Mouse (Mus musculus) spleen, postnatal 4 days (tissue): ENCODE data around the gene Cer1.

Experiments
- DNase-seq, 2 experiments: peaks; one replicate each; pipeline ENCODE4 v3.0.0; 2022; ENCODE audit warnings: low spot score in 2 of 2

Gene Cer1

DNA sequence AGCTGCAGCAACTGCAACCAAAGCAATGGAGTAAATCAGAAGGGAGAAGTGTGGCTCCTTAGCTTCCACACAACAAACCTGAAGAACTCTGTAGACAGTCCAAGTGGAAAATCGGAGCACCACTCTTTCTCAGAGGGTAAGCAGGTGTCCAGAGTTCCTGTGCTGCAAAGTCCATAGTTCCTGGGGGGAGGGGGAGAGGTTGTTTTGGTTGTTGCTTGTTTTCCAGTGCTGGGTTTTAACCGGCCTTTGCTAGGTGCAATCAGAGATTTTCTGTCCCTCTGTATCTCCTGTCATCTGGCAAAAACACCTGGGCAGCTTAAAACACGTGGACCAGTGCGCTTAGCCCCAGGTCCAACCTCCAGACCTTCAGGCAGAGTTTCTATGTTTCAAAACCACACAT, 10.2 kb downstream of the Cer1 start:
- DNase-seq = no peak

GRCm38 (mm10) chr4:82872548-82872947, 12.4 kb downstream of the Cer1 start:
- no peak for DNase-seq

DNA sequence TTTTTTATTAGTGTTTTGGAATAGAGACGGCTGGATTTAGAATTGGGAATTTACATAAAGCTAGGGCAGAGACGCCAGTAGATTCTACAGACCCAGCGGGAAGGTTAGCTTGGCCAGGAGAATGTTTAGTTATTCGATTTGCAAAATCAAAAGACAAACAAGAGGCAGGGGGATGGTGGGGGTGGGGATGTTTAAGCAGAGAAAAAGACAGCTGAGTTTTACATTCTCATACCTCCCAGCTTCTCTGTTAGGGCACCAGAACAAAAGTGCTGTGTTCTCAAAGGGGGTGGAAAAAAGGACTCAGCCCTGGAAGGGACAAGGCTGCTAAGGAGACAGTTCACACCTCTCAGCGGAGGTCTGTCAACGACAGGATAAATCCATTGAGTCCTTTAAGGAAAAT, 12.8 kb downstream of the Cer1 start:
- no peak for DNase-seq

DNA sequence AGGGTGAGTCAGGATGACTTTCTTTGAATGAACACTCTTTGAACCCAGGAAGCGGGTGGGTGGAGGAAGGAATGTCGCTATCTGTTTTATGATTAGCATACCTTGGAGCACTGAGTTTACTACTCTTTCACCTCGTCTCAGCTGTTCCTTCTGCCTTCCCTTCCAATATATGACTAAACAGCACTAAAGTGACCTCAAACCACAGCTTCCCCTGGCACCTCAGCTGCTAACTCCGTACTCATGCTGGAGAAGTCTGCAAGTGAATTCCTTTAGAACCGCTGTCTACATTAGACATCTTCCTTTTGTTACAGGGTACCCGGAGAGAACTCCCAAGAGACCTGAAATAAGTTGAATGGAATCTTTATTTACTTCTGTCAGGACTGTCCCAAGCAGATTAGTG, 14.0 kb downstream of the Cer1 start:
- DNase-seq = no peak

GRCm38 (mm10) chr4:82867731-82868445, 17.1 kb downstream of the Cer1 start:
- no peak for DNase-seq

DNA sequence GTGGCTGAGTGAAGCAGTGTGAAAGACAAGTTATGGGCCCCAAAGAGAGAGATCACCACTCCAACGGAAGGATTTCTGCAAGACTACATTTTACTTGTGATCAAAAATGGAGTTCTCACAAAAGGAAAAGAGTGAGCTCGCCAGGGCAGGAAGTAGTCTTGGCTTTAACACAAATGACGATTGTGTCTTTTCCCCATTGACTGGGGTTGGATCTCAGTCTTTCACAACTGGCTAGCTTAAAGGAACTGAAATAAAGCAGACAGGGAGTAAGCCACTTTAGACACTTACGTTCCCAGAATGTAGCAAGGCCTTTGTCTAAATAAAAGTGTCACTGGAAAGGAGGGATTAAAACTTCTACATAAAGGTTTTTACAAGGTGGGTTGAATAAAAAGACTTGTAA, 17.8 kb downstream of the Cer1 start:
- no peak for DNase-seq

DNA sequence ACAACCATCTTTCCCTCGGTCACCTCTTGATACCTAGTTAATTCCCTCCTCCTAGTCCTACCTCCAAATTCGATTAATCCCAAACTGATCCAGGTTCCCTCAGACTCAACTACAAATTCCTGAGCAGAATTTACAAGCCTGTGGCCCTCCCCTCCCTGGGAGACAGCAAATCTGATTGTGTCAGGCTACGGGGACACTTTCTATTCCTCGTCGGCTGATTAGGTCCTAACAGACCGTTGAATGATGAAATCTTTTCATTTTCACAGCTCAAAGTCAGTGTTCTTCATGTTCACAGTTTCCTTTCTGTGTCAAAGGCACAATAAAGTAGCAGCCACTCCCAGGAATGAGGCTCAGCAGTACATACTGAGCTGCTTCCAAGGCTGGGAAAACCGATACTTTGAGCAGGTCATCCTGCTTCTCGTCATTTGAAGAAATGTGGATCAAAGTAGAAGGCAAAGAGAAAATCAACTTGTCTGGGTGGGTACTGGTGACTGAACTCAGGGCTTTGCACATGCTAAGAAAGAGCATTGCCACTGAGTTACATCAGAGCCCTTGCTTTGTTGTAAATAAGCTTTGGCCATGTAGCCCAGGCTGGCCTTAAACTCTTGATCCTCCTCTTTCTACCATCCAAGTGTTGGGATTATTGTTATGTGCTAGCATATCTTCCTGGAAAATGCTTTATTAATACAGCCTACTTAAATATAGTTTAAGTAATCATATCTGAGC, 19.8 kb downstream of the Cer1 start:
- DNase-seq = no peak

- no peak for DNase-seq
These were observed 21.6 kb downstream of the Cer1 start for GRCm38 (mm10) chr4:82863316-82863715.

DNA sequence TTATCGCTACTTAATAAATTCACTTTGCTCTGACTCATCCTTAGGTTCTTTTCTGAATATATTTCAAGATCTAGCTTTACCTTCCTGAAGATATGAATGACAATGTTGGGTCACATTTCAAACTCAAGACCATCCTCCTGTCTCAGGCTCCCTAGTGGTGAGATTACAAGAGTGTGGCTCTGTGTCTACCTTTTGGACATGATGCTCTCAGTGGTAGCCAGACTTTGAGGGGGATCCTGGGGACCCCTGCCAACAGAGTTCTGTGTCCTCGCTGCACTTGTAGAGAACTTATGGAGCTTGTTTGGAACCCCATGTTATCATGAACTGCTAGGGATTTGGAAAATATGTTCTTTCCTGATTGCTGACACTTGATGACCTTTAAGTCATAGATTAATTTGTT, 23.5 kb downstream of the Cer1 start:
- no peak for DNase-seq

DNA sequence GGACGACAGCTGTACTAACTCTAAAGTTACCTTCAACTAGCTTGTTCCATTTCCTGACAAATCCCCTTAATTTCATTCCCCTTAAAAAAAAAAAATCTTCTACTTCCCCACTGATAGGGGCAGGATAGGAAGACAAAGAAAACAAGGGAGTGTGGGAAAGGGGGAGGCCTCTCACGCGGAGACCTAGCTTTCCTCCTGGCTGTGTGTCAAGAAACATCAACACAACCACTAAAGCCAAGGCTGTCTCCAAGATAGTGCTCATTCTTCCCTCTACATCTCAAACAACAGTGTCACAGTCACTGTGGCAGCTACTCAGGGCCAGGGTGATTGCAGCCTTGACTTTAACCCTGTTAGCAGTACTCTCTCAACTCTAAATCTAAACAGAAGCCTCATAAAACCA, 24.4 kb downstream of the Cer1 start:
- no peak for DNase-seq

DNA sequence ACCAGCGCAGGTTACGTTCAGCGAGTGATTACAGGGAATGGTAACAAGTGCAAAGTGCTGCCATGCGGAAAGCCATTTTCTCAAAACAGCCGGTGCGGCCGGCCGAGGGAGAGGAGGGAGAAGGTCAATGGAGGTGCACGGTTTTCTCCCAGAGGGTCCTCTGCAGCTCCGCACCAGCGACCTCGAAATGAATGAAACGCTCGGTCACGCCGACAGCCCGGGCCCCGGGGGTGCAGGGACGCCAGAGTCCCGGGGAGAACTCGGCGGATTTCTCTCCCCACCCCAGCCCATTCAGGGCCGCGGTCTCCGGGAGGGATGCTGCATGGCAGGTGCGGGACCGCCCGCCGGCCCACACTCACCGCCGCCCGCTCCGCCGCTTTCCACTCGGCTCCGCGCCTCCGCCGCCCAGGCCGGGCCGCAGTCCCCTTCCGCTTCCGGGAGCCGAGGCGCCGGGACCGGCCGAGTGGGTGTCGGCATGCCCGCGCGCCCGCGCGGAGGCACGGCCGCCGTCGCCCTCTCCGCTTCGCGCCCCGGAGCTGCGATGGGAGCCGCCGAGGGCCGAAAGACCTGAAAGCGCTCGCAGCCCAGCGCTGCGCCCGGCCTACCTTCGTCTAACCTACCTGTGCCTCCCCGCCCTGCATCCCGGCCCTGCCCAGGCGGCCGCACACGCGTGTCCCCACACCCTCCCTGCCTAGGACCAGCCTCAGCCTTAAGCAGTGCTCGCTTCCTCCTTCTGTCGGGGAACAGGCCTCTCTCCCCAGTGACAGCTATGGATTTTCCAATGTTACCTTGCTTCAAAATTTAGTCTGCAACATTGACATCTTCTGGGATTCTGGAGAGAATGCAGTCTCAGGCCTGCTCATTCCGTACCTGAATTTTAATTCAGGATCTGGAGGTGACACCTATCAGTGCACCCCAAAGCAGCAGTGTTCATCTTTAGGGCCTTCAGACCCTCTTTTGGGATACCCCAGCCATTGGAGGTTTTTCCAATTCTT, 25.5 kb downstream of the Cer1 start, which contains the start of gene Zdhhc21:
TSS of gene Zdhhc21 (minus strand) at position 828 of the 995 bp plus-strand sequence.
- DNase-seq = peak; percentile 71 to 88

DNA sequence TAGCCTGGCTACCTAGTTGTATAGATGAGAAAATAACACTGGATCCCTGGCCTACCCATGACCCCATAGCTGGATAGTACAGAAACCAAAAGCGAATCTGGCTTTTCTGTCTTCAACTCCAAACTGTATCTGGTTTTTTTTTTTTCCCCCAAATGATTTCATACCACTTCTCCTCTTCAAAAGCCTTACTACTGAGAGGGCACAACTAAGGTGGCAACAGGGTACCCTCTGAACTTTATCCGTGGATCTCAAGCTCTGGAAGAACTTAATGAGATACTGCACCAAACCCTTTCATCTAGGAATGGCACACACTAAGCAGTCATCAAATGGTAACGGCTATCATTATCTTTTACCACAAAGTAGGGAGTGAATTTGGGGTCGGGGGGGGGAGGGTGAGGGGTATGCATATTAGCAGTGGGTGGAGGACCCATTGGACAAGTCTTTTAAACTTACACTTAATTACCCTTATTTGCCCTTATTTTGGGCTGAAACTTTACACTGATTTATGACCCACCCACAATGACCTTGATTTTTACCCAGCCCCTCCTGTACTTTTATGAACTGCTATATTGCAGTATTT, 26.4 kb downstream of the Cer1 start:
- no peak for DNase-seq

- no peak for DNase-seq
These were observed 28.0 kb downstream of the Cer1 start for GRCm38 (mm10) chr4:82856986-82857385.

DNA sequence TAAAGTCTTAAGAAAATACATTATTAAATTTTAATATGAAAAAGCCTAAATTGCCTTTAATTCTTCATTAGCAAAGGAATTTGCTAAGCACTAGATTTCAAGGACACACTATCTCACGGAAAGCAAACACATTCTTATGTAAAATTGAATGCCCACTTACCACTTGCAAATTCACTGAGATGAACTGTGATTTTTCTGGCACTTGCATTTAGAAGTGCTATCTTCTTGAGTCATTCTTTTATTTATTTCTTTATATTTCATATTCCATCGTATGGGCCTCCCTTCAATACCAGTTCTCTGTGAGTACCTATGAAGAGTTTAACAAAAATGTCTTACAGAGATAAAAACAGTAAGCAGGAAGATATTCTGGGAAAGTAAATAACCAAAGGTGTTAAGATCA, 31.1 kb downstream of the Cer1 start:
- DNase-seq = no peak

- DNase-seq = no peak
These were observed 36.3 kb downstream of the Cer1 start for GRCm38 (mm10) chr4:82848552-82849234.

DNA sequence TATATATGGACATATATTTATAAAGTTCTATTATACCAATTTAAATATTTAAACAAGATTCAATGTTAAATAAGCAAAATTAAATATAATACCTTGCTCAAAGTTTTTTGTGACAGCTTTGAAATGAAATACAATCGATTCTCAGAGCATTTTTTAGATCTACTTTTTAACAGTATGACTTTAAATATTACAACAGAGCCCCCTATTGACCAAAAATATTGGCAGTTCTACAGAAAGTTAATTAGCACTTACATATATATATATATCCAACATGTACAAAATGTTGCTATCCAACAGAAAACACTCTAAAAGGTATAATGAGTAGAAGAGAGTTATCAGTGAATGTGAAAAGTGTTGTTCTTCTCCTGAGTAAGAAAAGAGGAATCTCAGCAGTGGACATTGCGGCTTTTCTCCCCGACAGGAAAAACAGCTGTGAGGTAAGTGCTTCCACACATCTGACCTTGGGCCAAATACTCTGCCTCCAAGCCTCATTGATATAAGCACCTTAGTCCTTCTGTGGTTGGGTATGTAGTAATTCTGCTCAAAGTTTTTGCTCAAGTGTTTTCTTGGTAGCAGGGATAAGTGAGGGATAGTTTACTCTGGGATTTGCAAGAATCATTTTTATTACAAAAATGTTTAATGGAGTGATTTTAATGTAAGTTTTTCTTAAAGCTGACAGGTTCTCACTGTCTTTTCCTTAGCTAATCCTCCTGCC, 47.3 kb downstream of the Cer1 start:
- no peak for DNase-seq
